In genomic region chr14:7932151-7932550, GRCm38 (mm10) we compare ENCODE assay signal across 27 mouse cellular contexts. TPM values are rescaled to one million over a fixed set of nuclear protein-coding genes. Genes with fewer than 3 reads are reported as not detected.
DNase-seq lines count a peak whose midpoint lies in the region; ATAC-seq and TF ChIP-seq lines count a peak whose summit lies in the region.
"Had no signal": no experiment of that assay in that cellular context is flagged by ENCODE, and none has a peak within 500 bp of the region (broad histone marks: within the 10 kb centered on the region; RNA-seq: fewer than 3 reads in every experiment).

No protein-coding gene starts in this region.

- ATAC-seq in kidney, postnatal 0 days (replicated peaks; ENCODE audit: low FRiP score, low read depth) = no peak
- ATAC-seq: CD4-positive, CD25-positive, alpha-beta regulatory T cell, adult 4 months; forebrain, embryonic 13.5 days; forebrain, embryonic 15.5 days; forebrain, postnatal 0 days had no signal

- H3K36me3 ChIP-seq in kidney, postnatal 0 days (ENCODE audit: insufficient read depth, low read length) = peaks cover 67% of the 10 kb centered on the region

- no peak overlapping the region for H3K4me3 ChIP-seq in kidney, postnatal 0 days (replicated peaks; ENCODE audit: low read depth, low read length)
- no peak overlapping the region for H3K4me3 ChIP-seq in left cerebral cortex, adult 2 months
- H3K4me3 ChIP-seq: embryonic facial prominence, embryonic 10.5 days; embryonic facial prominence, embryonic 12.5 days; forebrain, embryonic 13.5 days; forebrain, embryonic 15.5 days had no signal

- no peak for DNase-seq in kidney, postnatal 0 days (ENCODE audit: low spot score)
- DNase-seq in kidney, postnatal 10 days = no peak
- no peak for DNase-seq in left cerebral cortex, adult 2 months (ENCODE audit: extremely low spot score in 1 of 2, low spot score in 2 of 2)
- no peak for DNase-seq in left cerebral cortex, adult 8-10 months (ENCODE audit: low spot score in 2 of 2)
- peak; percentile 86 for DNase-seq in ZHBTc4 (ENCODE audit: low read depth, low spot score)
- no peak for DNase-seq in retina, postnatal 1 day
- DNase-seq: adrenal gland, adult 2 months; adrenal gland, postnatal 10 days; adrenal gland, postnatal 25 days; B cell, adult 2 months; cerebellum, adult 11-12 months; cerebellum, adult 2 months; cerebellum, adult 9-10 months; cerebellum, postnatal 10 days; cerebellum, postnatal 25 days; forebrain, postnatal 0 days had no signal

- no peaks in the 10 kb centered on the region for H3K4me1 ChIP-seq in kidney, postnatal 0 days (replicated peaks; ENCODE audit: insufficient read depth, low read length)
- H3K4me1 ChIP-seq: embryonic facial prominence, embryonic 12.5 days had no signal

- H3K27ac ChIP-seq in kidney, postnatal 0 days = no peak overlapping the region
- no peak overlapping the region for H3K27ac ChIP-seq in left cerebral cortex, adult 2 months
- H3K27ac ChIP-seq: embryonic facial prominence, embryonic 10.5 days; embryonic facial prominence, embryonic 12.5 days; forebrain, embryonic 13.5 days; forebrain, embryonic 15.5 days had no signal

- H3K9me3 ChIP-seq in kidney, postnatal 0 days (replicated peaks; ENCODE audit: low read length) = no peaks in the 10 kb centered on the region
- H3K9me3 ChIP-seq: embryonic facial prominence, embryonic 10.5 days; embryonic facial prominence, embryonic 12.5 days; forebrain, embryonic 13.5 days; forebrain, embryonic 15.5 days had no signal

- 94% methylated on average over 4 of the region's 4 CpGs for WGBS in kidney, postnatal 0 days

- H3K27me3 ChIP-seq in kidney, postnatal 0 days (ENCODE audit: insufficient read depth, low read length) = no peaks in the 10 kb centered on the region
- H3K27me3 ChIP-seq: CH12.LX; embryonic facial prominence, embryonic 12.5 days; forebrain, embryonic 13.5 days; forebrain, embryonic 15.5 days had no signal

- no peak overlapping the region for H3K9ac ChIP-seq in kidney, postnatal 0 days (ENCODE audit: low read depth, low read length)
- H3K9ac ChIP-seq: embryonic facial prominence, embryonic 12.5 days; forebrain, embryonic 13.5 days; forebrain, embryonic 15.5 days; forebrain, postnatal 0 days had no signal

- no peak overlapping the region for H3K4me2 ChIP-seq in kidney, postnatal 0 days (ENCODE audit: low read length)
- H3K4me2 ChIP-seq: embryonic facial prominence, embryonic 12.5 days; forebrain, embryonic 13.5 days; forebrain, embryonic 15.5 days had no signal

- intact Hi-C loops in left cerebral cortex, adult 2 months (cut with DNase I) = no loop called here

- TF ChIP-seq CTCF in kidney, postnatal 0 days (IDR thresholded peaks at IDR 0.05; ENCODE audit: low read depth) = 0 out of 2 replicates have a peak, but pooled peaks have one; percentile 12
- peak; percentile 8 for TF ChIP-seq CTCF in left cerebral cortex, adult 2 months (IDR thresholded peaks at IDR 0.05)

RNA-seq across cellular contexts. Expression of gene Gm45521, which starts 24.9 kb away (rescaled TPM):
- polyA plus RNA-seq in kidney, postnatal 0 days (2015; fragmentation: Nextera tagmentation; extraction: Ambion mirVana) = not detected in 2 replicates
- total RNA-seq in left cerebral cortex, adult 2 months (2021) = not detected
- total RNA-seq in left cerebral cortex, adult 8-10 months (2022) = under 1 TPM in 1 of 4 experiments, not detected in 3; 0.59 TPM
- total RNA-seq: adrenal gland, adult 2 months; adrenal gland, postnatal 10 days; adrenal gland, postnatal 25 days; adrenal gland, postnatal 4 days; CH12.LX; forebrain, postnatal 0 days; MEL had no signal
- polyA plus RNA-seq: adrenal gland, adult 2 months; CD4-positive, CD25-positive, alpha-beta regulatory T cell, adult 4 months; cerebellum, adult 2 months; cortical plate, adult 2 months; embryonic facial prominence, embryonic 10.5 days; embryonic facial prominence, embryonic 12.5 days; embryonic facial prominence, embryonic 14.5 days; forebrain, embryonic 11.5 days; forebrain, embryonic 13.5 days; forebrain, embryonic 15.5 days; forebrain, postnatal 0 days had no signal
